Mouse (Mus musculus) cerebellum, adult 9-10 months (tissue): Measurements from ENCODE around the gene B3gnt4.

Experiments used
- DNase-seq: peaks from one replicate; pipeline ENCODE4 v3.0.0; 2022

Gene B3gnt4

GRCm38 (mm10) chr5:123528641-123529040 lies 18.4 kb downstream of the B3gnt4 start:
- DNase-seq: no peak

- no peak for DNase-seq
Measured at GRCm38 (mm10) chr5:123530056-123530455, 19.8 kb downstream of the B3gnt4 start.

- DNase-seq: no peak
Measured at GRCm38 (mm10) chr5:123533801-123534200, 23.5 kb downstream of the B3gnt4 start.

GRCm38 (mm10) chr5:123555693-123556092 lies 45.4 kb downstream of the B3gnt4 start:
- DNase-seq: no peak

GRCm38 (mm10) chr5:123556451-123556850 lies 46.2 kb downstream of the B3gnt4 start:
- peak; percentile 77 for DNase-seq

GRCm38 (mm10) chr5:123559588-123559987 lies 49.3 kb downstream of the B3gnt4 start:
- no peak for DNase-seq

- DNase-seq: no peak
Measured at GRCm38 (mm10) chr5:123561128-123561527, 50.9 kb downstream of the B3gnt4 start.
